Mouse (Mus musculus): ENCODE data around the gene AI837181. TPM values are rescaled to one million over a fixed set of nuclear protein-coding genes. Genes with fewer than 3 reads are reported as not detected.

The AI837181 gene
- total RNA-seq, 2 experiments from 2014 or later, result 61.9 to 70.7 TPM

DNA sequence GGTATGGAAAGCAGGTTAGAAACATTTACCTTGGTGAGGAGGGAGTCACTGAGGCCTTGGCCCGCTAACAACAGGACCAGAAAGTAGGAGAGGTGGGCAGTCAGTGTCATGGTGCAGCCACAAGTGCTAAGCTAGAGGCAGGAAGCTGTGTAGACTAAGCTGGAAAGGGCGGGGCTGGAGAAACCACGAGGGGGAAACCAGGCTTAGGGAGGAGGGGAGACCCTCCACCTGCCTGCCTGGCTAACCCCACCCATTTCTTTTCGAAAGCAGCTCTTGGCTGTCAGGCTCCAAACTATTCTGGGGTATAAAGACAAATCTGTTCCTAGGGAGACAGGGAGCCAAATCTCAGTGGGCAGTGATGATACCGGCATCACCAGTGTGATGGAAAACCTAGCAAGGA is 43.4 kb downstream of the AI837181 start, which contains the start of gene Ctsw:
TSS of gene Ctsw (minus strand) at position 134 of the 400 bp plus-strand sequence.
- Histone ChIP-seq H3K27ac (no peak within 1 kb of the TSS), H3K4me3 (no peak within 1 kb of the TSS)
- TF ChIP-seq CTCF (conservative IDR thresholded peaks at IDR 0.05), result no peak
- DNase-seq (ENCODE audit: low spot score in 2 of 2), result no peak

DNA sequence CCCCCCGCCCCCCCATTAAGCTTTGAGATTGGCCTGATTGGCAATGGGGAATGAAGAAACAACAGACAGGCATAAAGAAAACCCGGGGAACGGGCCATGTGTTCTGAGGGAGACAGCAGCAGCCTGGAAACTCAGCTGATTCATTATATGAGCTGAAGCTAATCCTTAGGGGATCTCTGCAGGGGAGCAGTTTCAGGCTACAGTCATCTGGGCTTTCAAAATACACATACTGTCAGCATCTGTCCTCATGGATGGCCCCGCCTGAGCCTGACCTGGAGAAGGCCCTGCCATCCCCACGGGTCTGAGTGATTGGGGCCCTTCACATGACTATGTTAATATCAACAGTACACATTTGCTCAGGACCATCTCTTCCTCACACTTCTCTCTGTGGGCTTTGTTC is 46.9 kb downstream of the AI837181 start:
- Histone ChIP-seq H3K4me3 (no peak overlapping the region), H3K27ac (no peak overlapping the region)
- DNase-seq (ENCODE audit: low spot score in 2 of 2), result no peak
- no peak for TF ChIP-seq CTCF (conservative IDR thresholded peaks at IDR 0.05)

DNA sequence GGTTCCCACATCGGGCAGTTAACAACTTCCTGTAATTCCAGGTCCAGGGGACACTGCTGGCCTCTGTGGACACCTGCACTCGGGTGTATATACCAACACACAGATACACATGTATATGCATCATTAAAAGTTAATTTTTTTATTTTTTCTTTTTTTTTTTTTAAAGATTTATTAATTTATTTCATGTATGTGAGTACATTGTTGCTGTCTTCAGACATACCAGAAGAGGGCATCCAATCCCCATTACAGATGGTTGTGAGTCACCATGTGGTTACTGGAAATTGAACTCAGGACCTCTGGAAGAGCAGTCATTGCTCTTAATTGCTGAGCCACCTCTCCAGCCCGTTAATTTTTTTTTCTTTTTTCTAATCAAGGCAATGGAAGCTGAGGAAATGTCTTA is 47.9 kb downstream of the AI837181 start:
- no peak overlapping the region for H3K27ac ChIP-seq
- TF ChIP-seq CTCF (conservative IDR thresholded peaks at IDR 0.05), result peak; percentile 67
- DNase-seq (ENCODE audit: low spot score in 2 of 2), result no peak
- no peak overlapping the region for H3K4me3 ChIP-seq

DNA sequence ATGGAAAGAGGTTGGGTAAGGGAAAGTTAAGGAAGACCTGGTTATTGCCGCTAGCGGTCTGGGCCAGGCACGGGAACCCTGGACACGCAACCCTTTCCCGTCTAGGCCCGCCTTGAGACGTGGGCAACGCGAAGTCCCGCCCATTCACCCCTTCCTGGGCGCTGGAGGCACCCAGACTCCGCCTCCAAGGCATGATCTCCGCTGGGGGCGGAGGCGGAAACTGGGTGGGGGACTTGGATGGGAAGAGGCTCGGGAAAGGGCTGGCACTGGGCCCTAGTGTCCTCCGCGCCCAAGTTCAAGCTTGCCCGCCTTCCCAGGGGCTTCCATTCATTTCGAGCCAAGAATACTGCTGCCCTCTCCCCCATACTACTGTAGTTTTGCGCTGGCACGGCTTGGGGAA is 48.8 kb downstream of the AI837181 start, which contains the start of gene Efemp2:
TSS of gene Efemp2 (plus strand) at position 235 of the 400 bp plus-strand sequence.
- Histone ChIP-seq H3K4me3 (peak within 1 kb of the TSS; percentile 55), H3K27ac (peak within 1 kb of the TSS; percentile 82)
- DNase-seq (ENCODE audit: low spot score in 2 of 2), result peak; percentile 55 to 60
- no peak for TF ChIP-seq CTCF (conservative IDR thresholded peaks at IDR 0.05)

DNA sequence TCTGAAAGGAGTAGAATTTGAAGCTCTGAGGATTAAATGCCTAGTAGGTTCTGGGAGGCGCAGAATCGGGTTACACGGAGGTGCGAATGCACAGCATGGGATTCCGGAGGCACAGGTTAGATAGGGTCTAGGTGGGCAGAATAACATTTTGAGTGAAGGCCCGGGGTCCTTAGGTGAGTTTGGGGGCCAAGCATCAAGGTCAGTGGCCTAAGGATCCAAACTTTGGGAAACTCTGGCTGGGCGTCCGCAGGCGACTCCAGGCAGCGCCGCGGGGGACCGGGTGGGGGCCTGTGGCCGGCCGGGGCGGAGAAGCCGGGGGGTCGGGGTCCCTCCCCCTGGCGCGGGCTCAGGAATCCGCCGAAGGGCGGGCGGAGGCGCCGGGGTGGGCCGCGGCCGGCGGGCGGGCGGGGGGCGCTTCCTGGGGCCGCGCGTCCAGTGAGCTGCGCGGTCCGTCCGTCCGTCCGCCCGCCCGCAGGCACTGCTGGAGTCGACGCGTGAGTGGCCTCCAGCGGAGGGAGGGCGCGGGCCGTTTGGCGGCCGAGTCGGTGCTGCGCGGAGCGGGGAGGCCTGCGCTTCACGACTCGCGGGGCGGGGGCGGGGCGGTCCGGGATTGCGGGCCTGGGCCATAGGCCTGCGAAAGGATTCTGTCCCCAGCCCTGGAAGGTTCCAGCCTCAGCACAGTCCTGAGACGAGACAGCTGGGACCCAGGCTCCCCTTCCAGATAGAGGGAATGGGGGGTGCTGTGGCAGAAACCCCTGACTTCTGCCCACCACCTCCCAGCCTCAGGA is 49.5 kb downstream of the AI837181 start:
- peak overlapping the region; percentile 55 for H3K4me3 ChIP-seq
- peak overlapping the region; percentile 82 for H3K27ac ChIP-seq
- no peak for TF ChIP-seq CTCF (conservative IDR thresholded peaks at IDR 0.05)
- DNase-seq (ENCODE audit: low spot score in 2 of 2), result no peak

DNA sequence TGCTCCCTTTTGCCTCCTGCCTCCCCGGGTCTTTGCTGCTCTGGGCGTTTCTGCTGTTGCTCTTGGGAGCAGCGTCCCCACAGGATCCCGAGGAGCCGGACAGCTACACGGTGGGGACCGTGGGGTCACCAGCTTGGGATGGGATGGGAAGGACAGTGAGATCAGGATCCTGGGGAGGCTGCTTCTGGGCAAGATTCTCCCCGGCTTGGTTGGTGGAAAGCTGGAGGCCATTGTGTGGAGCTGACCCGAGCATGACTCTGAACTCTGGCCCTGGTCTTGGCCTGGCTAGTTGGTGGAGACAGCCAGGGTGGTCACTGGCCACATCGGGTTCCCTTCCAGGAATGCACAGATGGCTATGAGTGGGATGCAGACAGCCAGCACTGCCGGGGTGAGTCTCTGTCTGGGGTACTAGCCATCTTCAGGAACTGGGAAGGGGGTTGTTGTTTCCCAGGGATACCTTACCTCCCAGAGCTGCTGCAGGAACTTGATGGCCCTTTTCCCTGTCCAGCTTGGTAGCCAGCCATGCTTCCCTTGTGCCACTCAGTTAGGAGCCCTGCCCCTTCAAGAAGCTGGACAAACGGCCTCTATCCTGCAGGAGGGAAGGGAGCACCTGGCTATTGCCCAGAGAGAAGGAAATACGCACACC is 50.2 kb downstream of the AI837181 start:
- H3K27ac ChIP-seq, result peak overlapping the region; percentile 82
- no peak for DNase-seq (ENCODE audit: low spot score in 2 of 2)

More for the DNA sequence above, 50.2 kb downstream of the AI837181 start:
- H3K4me3 ChIP-seq, result peak overlapping the region; percentile 55
- TF ChIP-seq CTCF (conservative IDR thresholded peaks at IDR 0.05), result no peak

Other genes starting within 250 kb of the AI837181 start
- gene Pacs1, start 152.0 kb upstream of the AI837181 start, total RNA-seq (2021), result 10 to 100 TPM; 56.4 to 57.4 TPM
- 100 to 1,000 TPM; 214 to 219 TPM for gene Sf3b2, start 129.7 kb upstream of the AI837181 start, total RNA-seq (2021)
- gene Gal3st3, start 126.8 kb upstream of the AI837181 start, total RNA-seq (2021), result 100 to 1,000 TPM; 106 to 109 TPM
- not detected for gene Catsper1, start 89.4 kb upstream of the AI837181 start, total RNA-seq (2021)
- 1 to 10 TPM; 4.6 to 5.9 TPM for gene Cst6, start 75.6 kb upstream of the AI837181 start, total RNA-seq (2021)
- gene Eif1ad, start 58.4 kb upstream of the AI837181 start, total RNA-seq (2021), result 10 to 100 TPM; 21.4 to 22.5 TPM
- gene Banf1, start 58.0 kb upstream of the AI837181 start, total RNA-seq (2021), result 10 to 100 TPM; 81.0 to 86.2 TPM
- gene Sart1, start 36.4 kb upstream of the AI837181 start, total RNA-seq (2021), result 100 to 1,000 TPM; 113 to 125 TPM
- gene Tsga10ip, start 22.6 kb upstream of the AI837181 start, total RNA-seq (2021), result under 1 TPM; 0.20 to 0.37 TPM
- gene Drap1, start 165 bp upstream of the AI837181 start, total RNA-seq (2021), result 100 to 1,000 TPM; 316 to 335 TPM
- not detected for gene Fosl1, start 22.4 kb downstream of the AI837181 start, total RNA-seq (2021)
- 10 to 100 TPM; 31.5 to 33.9 TPM for gene Ccdc85b, start 32.8 kb downstream of the AI837181 start, total RNA-seq (2021)
- gene Fibp, start 35.5 kb downstream of the AI837181 start, total RNA-seq (2021), result 10 to 100 TPM; 87.2 to 89.6 TPM
- gene Ctsw, start 43.4 kb downstream of the AI837181 start, total RNA-seq (2021), result under 1 TPM in 1 of 2 experiments, not detected in 1; 0.31 TPM
- 10 to 100 TPM; 13.2 to 14.1 TPM for gene Efemp2, start 48.8 kb downstream of the AI837181 start, total RNA-seq (2021)
- 10 to 100 TPM; 40.9 to 42.9 TPM for gene Mus81, start 63.3 kb downstream of the AI837181 start, total RNA-seq (2021)
- 1,000 to 10,000 TPM; 1,280 to 1,287 TPM for gene Cfl1, start 65.3 kb downstream of the AI837181 start, total RNA-seq (2021)
- 1 to 10 TPM; 6.2 to 9.1 TPM for gene 1700020D05Rik, start 78.6 kb downstream of the AI837181 start, total RNA-seq (2021)
- gene Snx32, start 85.4 kb downstream of the AI837181 start, total RNA-seq (2021), result 10 to 100 TPM; 85.9 to 86.6 TPM
- gene Ovol1, start 135.5 kb downstream of the AI837181 start, total RNA-seq (2021), result not detected
- gene Ap5b1, start 142.9 kb downstream of the AI837181 start, total RNA-seq (2021), result 1 to 10 TPM; 6.8 to 7.4 TPM
- gene Rnaseh2c, start 176.7 kb downstream of the AI837181 start, total RNA-seq (2021), result 10 to 100 TPM; 80.0 to 88.2 TPM
- gene Kat5, start 185.1 kb downstream of the AI837181 start, total RNA-seq (2021), result 10 to 100 TPM; 82.8 to 93.0 TPM
- 10 to 100 TPM; 20.6 to 21.0 TPM for gene Rela, start 212.3 kb downstream of the AI837181 start, total RNA-seq (2021)
- 10 to 100 TPM; 16.5 to 17.5 TPM for gene Sipa1, start 238.6 kb downstream of the AI837181 start, total RNA-seq (2021)